Mouse (Mus musculus) neural tube, embryonic 10.5 days (tissue): ENCODE results near the gene Mcm3ap.

ENCODE experiments used
- DNase-seq: peaks from one replicate; pipeline ENCODE4 v3.0.0-alpha.2; 2017; ENCODE audit warnings: low spot score; ENCODE audit errors: extremely low spot score

Mcm3ap gene

DNA sequence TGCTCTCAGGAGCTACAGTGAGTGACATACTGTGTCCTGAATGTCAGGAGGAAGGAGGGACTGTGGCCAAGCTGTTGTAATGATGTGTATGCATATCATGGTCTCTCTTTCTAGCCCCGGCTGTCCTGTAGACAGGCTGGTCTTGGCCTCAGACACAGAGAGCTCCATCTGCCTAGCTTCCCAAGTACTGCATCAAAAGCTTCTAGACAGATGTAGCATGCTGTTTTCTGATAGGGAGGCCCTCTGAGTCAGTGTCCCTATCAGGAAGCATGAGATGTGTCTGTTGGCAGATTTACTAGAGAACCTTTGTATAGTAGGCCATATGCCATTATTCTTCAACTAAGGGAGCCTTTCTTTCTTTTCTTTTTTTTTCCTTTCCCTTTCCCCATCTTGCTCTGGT is 24.8 kb downstream of the Mcm3ap start:
- DNase-seq = no peak

DNA sequence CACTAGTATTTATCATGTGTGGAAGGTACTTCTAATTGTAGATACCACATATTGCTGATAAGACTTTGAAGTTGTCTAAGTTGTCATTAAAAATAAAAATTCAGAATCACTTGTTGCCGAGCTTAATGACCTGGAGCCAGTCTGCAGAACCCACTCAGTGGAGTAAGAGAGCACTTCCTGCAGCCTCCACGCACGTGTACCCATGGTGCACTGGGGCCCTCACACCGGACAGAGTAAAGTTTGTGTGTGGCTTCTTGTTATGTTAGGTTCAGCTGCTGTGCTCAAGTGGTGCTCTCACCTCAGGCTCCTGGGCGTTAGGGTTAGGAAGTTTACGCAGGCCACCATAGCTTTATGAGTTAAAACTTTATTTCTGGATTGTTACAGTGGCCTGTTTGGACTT is 26.8 kb downstream of the Mcm3ap start:
- no peak for DNase-seq

DNA sequence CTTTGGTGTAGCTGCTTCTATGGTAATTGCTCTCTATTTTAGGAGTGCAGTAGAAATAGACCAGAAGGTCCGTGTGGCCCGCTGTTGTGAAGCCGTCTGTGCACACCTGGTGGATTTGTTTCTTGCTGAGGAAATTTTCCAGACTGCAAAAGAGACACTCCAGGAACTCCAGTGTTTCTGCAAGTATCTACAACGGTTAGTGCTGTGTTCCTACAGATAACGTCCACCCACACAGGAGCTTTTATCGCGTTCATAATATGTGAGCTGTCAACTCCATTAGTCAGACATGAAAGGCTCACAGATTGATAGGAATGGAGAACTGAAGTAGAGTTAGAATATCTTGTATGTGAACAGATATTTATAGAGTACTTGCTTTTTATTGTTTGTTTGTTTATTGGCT is 27.6 kb downstream of the Mcm3ap start:
- no peak for DNase-seq

GRCm38 (mm10) chr10:76497522-76497921 is 28.8 kb downstream of the Mcm3ap start:
- DNase-seq = no peak

DNA sequence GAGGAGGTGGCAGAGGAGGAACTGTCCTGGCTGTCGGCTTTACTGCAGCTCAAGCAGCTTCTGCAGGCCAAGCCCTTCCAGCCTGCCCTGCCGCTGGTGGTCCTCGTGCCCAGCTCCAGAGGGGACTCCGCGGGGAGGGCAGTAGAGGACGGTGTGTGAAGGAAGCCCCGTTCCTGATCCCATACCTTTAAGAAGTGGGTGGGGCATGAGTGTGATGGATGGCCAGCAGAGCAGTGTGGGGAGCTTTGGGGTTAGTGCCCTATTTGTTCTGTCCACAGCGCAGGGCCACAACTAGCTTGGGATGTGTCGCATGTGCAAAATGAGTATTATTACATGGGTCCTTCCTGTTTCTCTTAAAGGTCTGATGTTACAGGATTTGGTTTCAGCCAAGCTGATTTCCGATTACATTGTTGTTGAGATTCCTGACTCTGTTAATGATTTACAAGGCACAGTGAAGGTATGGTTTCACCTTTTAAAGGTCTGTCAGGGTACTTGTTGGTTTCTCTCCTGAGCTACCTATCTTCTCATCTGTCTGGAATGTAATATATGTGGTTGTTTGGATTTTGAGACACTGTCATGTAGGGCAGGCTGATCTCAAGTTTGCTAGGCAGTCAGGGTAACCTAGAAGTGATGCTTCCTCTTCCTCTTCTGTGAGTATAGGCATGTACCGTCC is 35.7 kb downstream of the Mcm3ap start:
- no peak for DNase-seq

DNA sequence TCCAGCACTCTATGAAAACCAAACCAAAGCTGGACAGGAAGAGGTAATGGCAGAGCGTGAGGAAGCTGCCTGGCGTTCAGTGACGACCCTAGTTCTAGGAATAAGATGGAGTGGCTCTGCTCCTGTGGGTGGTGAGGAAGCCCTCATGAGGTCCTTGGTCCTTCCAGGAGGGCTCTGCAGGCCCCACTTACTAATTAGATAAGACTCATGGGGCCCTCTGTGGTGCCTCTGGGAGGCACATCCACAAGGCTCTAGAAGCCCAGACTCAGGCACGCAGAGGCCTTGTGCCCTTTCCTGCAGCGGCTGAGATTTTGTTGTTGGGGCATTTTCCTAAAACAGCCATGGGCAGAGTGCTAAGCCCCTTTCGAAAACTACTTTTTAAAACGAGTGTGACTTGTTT is 37.1 kb downstream of the Mcm3ap start:
- no peak for DNase-seq

DNA sequence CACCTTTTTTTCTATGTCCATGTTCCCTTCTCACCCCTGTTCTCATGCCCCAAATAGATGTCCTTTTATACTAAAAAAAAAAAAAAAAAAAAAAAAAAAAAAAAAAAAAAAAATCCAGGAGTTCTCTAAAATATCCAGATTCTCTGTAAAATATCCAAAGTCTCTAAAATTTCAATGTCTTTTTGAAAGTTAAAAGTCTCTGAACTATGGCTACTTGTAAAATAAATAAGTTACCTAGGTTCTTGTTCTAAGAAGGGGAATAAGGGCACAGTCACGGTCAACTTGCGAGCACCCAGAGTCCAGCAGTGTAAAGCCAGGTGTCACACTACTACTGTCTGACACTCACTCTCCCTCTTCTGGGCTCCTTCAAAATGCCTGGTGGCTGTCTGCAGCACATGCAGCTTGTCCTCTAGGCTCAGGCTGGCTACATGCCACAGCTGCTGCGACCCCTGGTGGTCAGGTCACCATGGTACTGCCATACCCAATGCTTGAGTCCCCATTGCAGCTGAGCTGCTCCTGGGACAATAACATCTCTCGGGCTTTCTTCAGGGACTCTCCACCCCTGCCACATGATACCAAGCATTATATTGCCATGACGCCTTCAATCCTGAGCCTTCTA is 44.3 kb downstream of the Mcm3ap start:
- peak; percentile 77 for DNase-seq

DNA sequence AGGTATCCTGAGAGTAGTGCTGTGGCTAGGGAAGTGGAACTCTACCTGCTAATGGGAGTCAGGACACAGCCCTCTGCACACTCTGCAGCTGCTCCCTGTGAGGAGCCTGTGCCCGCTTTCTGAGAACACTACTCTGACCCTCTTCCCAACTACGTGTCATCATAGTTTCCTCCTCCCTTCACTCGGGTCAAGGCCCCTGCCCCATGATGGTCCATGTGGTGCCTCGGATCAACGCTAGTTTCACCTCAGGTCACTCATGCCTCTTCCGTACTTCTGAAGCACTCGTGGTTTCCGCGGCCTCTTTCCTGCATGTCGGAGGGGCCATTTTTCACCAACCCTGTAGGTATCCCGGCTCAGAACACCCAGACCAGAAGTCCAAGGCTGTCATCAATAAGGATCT is 62.2 kb downstream of the Mcm3ap start:
- DNase-seq = no peak

- peak; percentile 97 for DNase-seq
Measured at GRCm38 (mm10) chr10:76531375-76531774, 62.6 kb downstream of the Mcm3ap start, which contains the start of gene Lss. TSS of gene Lss (plus strand) at chr10:76531588.

GRCm38 (mm10) chr10:76531828-76532227 is 63.1 kb downstream of the Mcm3ap start:
- no peak for DNase-seq

- no peak for DNase-seq
Measured at GRCm38 (mm10) chr10:76535526-76535925, 66.8 kb downstream of the Mcm3ap start.

DNA sequence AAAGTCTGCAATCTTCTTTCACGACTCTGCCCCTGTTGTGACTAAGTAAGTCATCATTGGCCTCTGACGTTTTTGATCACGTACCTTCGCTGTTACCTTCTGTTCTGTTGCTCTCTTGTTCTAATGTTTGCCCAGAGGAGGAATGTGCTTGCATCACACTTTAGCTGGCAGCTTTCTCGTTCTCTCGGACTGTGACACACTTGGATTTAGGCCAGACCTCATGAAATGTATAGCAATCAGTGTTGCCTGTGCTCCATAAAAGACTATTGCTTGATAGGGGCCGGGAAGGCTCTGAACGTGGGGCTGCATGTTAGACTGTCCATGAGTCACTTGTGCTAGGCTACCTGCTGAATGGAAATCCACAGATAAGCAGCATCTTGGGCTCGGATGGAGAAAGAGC is 68.9 kb downstream of the Mcm3ap start:
- DNase-seq = no peak

- no peak for DNase-seq
Measured at GRCm38 (mm10) chr10:76541336-76542085, 72.8 kb downstream of the Mcm3ap start.

DNA sequence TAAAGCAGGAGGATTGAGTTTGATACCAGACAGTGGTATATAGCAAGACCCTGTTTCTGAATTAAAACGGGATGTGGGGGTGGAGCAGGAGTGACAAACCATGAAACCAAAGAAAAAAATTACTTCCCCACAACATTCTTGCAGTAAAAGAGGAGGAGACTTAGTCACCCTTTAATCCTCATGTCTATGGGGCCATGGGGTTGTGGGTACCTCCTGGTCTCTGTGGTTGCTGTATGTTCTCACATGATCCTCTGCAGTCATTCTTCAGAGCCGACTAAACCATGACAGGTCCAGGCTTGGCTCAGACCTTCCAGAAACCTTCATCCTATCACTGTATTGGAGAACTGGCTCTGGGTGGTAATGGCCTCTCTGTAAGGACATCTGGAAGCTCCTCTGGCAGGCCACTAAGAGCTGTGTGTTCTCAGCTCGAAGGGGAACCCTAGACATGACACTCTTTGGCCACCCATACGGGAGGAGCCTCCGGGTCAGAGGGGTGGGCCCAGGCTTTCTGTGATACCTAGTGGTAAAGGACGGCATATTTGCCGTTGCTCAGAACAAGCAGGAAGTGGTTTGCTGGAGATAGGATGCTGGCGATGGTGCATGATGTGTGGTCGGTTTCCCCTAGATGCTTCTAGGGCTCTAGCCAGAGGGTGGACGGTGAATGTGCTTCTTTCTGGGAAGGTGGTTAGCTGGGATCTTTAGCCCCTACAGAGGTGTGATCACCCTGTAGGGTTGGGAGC is 74.1 kb downstream of the Mcm3ap start:
- no peak for DNase-seq

DNA sequence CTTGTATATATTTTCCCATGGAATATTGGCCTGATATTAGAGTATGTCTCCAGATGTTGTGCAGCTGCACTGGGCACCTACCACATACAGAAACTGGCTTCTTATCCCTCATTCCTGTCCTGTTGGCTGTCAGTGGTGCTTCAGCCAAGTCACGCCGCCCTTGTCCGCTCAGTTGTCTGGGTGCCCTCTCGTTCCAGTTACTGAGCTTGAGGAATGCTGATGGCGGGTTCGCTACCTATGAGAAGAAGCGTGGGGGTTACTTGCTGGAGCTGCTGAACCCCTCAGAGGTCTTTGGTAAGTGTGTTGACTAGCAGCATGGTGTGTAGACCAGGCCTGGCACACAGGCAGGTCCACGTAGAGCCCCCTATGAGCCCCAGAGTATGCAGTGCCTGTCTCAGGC is 77.8 kb downstream of the Mcm3ap start:
- no peak for DNase-seq

DNA sequence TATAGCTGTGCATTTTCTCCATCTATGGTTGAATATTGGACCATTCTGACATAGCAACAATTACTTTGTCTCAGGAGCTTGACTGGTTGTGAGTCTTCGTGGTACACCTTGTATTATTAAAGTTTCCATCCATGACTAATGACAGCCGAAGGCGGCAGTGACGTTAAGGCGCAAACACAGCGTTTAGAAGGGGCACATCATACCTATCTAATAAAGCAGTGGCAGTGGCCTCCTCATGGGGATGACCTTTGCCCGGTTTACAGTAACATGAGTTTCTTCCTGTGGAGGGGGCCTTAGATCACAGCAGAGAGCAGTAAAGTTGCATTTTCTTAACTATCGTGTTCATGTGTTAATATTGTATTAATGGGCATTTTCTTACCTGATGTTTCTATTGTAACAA is 79.5 kb downstream of the Mcm3ap start:
- no peak for DNase-seq

GRCm38 (mm10) chr10:76550458-76550857 is 81.7 kb downstream of the Mcm3ap start:
- DNase-seq = no peak

DNA sequence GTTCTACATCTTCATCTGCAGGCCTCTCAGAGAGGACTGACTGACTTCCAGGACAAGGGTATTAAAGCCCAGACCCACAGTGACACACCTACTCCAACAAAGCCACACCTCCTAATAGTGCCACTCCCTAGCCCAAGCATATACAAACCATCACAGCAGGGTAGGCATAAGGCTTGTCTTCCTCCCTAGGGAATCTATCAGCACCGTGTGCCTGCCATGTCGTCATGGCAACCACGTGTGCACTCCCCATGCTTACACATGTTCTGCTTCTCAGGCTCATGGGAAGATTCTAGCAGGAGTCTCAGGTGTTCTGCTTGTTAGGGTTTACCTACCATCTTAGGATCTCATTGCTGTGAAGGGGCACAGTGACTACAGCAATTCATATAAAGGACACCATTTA is 82.8 kb downstream of the Mcm3ap start:
- no peak for DNase-seq

DNA sequence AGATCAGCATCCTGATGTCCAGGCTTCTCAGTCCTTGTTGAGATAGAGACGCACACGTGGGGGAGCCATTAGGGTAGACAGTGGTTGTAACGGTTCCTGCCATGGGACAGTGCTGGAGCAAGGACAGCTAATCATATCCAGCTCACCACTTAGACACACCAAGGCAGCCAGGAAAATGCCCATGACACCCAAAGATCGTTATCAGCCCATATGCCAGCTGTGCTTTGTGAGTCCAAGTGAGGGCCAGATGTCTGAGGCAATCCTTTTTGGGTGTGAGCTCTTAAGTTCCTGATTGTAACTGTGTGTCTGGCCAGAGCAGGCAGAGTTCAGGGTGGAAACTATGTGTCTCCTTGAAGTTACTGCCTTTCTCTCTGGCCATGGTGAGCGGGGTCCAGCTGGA is 85.3 kb downstream of the Mcm3ap start:
- DNase-seq = no peak

DNA sequence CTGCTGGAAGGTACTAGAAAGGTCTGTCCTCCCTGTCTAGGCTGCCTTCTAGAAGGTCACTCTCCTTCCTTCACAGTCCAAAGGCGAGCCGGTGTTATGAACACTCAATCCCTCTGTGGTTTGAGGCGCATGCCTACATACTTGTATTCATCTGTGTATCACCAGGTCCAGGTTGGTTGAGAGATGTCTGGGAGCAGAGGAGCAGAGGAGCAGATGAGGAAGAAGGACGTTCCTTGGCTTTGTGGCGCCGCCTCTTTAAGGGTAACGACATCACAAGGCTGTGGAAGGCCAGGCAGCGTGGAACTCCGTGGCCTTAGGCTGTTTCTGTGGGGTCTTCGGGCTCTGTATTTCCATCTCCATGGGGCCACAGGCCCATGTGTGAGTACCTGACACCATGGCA is 93.2 kb downstream of the Mcm3ap start, which contains the start of gene Spatc1l:
Gene Spatc1l (plus strand): TSS at position 301 of the 400 bp plus-strand sequence.
- no peak for DNase-seq
